Mouse (Mus musculus): ENCODE measurements around the gene Myo18a.

DNA sequence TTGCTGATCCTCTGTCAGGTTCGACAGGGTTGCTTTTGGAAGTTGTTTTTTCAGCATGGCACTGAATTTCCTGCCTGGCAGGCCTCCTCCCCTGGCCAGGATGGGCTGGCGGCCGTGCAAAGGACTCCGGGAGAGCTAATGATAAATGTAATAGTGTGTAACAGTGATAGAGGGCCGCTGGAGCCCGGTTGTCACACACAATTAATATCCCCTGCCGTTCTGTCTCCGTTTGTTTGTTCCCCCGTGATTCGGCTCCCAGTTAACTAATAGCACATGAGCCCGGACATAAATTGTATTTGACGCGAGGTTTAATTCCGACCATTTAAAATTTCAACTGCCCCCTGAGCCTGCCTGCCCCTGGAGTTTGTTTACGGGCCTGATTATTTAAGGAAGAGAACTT, 92.3 kb downstream of the Myo18a start:
- no peak for TF ChIP-seq POLR2A (IDR thresholded peaks at IDR 0.05; ENCODE audit: low read depth, low read length)
- TF ChIP-seq CTCF (conservative IDR thresholded peaks at IDR 0.05; ENCODE audit: insufficient read depth, insufficient read length, low read depth, low read length) = no peak

Measured in kidney, adult 2 months (tissue).